Mouse (Mus musculus) kidney, embryonic 14.5 days (tissue): ENCODE data around the gene Agtrap. TPM values are rescaled to one million over a fixed set of nuclear protein-coding genes. Genes with fewer than 3 reads are reported as not detected.

Source experiments
- ATAC-seq: fragments of 200-750 bp; cut with Nextera tagmentation; 2 replicates; pipeline ENCODE4 v1.8.0; 2017; ENCODE audit warnings: moderate number of reproducible peaks, mild to moderate bottlenecking, moderate TSS enrichment, moderate library complexity; ENCODE audit not compliant: low FRiP score, low TSS enrichment
- H3K27ac ChIP-seq: fragments of 300-500 bp; sonication (generic); 2 replicates; pipeline ENCODE4 v1.5.1; 2014; ENCODE audit warnings: low read depth, mild to moderate bottlenecking, low read length, moderate library complexity, mixed read lengths
- H3K27me3 ChIP-seq: fragments of 300-500 bp; sonication (generic); 2 replicates; pipeline ENCODE4 v1.6.1; 2014; ENCODE audit warnings: mild to moderate bottlenecking, low read length; ENCODE audit not compliant: control insufficient read depth, insufficient read depth
- H3K36me3 ChIP-seq: fragments of 300-500 bp; sonication (generic); 2 replicates; pipeline ENCODE4 v1.6.1; 2014; ENCODE audit warnings: low read length, mixed read lengths; ENCODE audit not compliant: control insufficient read depth, insufficient read depth
- H3K4me1 ChIP-seq: fragments of 300-500 bp; sonication (generic); 2 replicates; pipeline ENCODE4 v1.6.1; 2014; ENCODE audit warnings: low read length, mixed read lengths; ENCODE audit not compliant: control insufficient read depth, insufficient read depth
- H3K4me2 ChIP-seq: fragments of 300-500 bp; sonication (generic); replicated peaks from 2 replicates; pipeline ENCODE4 v1.6.1; 2014; ENCODE audit warnings: low read depth, mild to moderate bottlenecking, low read length
- H3K4me3 ChIP-seq: fragments of 300-500 bp; sonication (generic); 2 replicates; pipeline ENCODE4 v1.5.1; 2014; ENCODE audit warnings: mild to moderate bottlenecking, low read length
- H3K9ac ChIP-seq: fragments of 300-500 bp; sonication (generic); 2 replicates; pipeline ENCODE4 v1.6.1; 2014; ENCODE audit warnings: low read depth, mild to moderate bottlenecking, low read length, moderate library complexity
- H3K9me3 ChIP-seq: fragments of 300-500 bp; sonication (generic); 2 replicates; pipeline ENCODE4 v1.6.1; 2016; ENCODE audit warnings: low read length; ENCODE audit not compliant: control insufficient read depth
- WGBS: fragments of 180-500 bp; shearing (Covaris S2); extraction: QIAGEN DNeasy Blood & Tissue Kit; methylation state at CpG from one replicate; pipeline ENCODE4 v1.1.7; 2014; 5-methylcytosine and 5-hydroxymethylcytosine counted together
- polyA plus RNA-seq: library from polyadenylated mRNA; unstranded; fragments of >200 nt; fragmentation: Nextera tagmentation; extraction: Ambion mirVana; gene quantifications from 2 replicates; pipeline ENCODE4 v1.2.1, GENCODE M21; 2014

The Agtrap gene
- polyA plus RNA-seq, 1 experiment from 2014 or later, result 22.8 TPM

DNA sequence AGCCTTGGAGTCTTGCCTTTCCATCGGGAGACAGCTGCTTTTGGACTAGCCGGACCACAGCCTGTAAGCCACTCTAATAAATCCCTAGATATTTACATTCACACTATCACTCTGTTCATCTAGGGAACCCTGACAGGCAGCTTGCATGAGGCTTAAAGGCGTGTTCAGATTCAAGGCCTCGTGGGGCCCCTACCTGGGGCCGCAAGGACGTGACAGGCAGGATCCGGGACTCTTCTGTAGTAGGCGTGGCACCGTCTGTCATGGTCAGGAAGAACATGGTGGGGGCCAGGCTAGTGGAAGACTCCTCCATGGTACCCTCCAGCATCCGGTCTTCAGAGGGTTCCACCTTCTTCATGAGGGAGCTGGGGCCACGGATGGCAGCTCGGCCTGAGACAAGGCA, 24.7 kb upstream of the Agtrap start:
- Histone ChIP-seq H3K36me3 (no peaks in the 10 kb centered on the region), H3K4me2 (no peak overlapping the region), H3K4me3 (no peak overlapping the region), H3K4me1 (peaks cover 19% of the 10 kb centered on the region), H3K27ac (no peak overlapping the region), H3K27me3 (no peaks in the 10 kb centered on the region), H3K9me3 (no peaks in the 10 kb centered on the region; the same call in 1 of the 2 replicates), H3K9ac (no peak overlapping the region)
- WGBS, result 82% methylated on average over 12 of the region's 12 CpGs
- ATAC-seq, result no peak

DNA sequence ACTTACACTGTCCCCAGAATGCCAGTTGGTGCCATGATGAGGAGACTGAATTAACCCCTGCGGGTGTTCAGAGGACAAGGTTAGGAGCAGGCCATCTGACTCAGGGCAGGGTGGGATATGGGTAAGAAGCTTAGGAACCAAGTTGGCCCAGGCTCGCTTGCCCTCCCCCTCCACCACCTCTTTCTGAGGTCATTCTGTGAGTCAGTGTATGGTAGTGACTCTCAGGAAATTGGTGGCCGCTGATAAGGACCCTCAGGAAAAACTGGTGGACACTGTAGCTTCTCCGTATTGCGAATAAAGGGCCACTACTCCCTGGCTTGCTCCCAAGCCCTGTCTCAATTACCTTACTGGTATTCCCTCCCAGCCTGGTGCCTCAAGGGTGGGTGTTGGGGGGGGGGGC, 21.4 kb upstream of the Agtrap start:
- H3K27me3 ChIP-seq, result no peaks in the 10 kb centered on the region
- H3K4me1 ChIP-seq, result peaks cover 18% of the 10 kb centered on the region
- ATAC-seq, result no peak
- no peak overlapping the region for H3K4me2 ChIP-seq
- H3K9ac ChIP-seq, result no peak overlapping the region
- no peak overlapping the region for H3K27ac ChIP-seq
- no peaks in the 10 kb centered on the region for H3K9me3 ChIP-seq
- WGBS, result 76% methylated on average over 5 of the region's 5 CpGs
- no peak overlapping the region for H3K4me3 ChIP-seq
- no peaks in the 10 kb centered on the region for H3K36me3 ChIP-seq

DNA sequence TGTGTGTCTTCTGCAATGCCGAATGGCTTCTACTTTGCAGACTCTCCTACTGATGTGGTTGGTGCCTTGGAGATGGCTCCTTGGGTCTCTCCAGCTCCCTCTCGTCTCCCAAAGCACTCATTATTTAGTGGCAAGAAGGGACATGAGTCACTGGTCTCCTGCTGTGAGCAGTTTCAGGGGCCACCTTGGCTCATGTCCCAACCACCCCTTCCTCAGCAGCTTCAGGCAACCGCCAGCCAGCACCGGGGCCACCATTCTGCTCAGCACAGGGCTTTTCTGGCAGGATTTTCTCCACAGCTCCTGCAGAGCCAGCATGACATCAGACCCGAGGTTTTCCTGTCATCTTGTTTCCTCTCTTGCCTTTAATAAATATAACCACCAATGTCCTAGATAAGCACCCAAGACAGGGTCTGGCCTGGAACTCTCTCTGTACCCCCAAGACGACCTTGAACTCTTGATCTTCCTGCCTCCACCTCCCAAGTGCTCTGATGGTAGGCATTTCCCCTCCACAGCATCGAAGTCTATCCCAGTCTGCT, 20.8 kb upstream of the Agtrap start:
- 39% methylated on average over 7 of the region's 7 CpGs for WGBS
- Histone ChIP-seq H3K4me2 (no peak overlapping the region), H3K4me1 (peaks cover 18% of the 10 kb centered on the region), H3K27me3 (no peaks in the 10 kb centered on the region), H3K9me3 (no peaks in the 10 kb centered on the region), H3K27ac (no peak overlapping the region; the same call in 1 of the 2 replicates), H3K9ac (no peak overlapping the region), H3K4me3 (no peak overlapping the region), H3K36me3 (no peaks in the 10 kb centered on the region)
- ATAC-seq, result no peak

DNA sequence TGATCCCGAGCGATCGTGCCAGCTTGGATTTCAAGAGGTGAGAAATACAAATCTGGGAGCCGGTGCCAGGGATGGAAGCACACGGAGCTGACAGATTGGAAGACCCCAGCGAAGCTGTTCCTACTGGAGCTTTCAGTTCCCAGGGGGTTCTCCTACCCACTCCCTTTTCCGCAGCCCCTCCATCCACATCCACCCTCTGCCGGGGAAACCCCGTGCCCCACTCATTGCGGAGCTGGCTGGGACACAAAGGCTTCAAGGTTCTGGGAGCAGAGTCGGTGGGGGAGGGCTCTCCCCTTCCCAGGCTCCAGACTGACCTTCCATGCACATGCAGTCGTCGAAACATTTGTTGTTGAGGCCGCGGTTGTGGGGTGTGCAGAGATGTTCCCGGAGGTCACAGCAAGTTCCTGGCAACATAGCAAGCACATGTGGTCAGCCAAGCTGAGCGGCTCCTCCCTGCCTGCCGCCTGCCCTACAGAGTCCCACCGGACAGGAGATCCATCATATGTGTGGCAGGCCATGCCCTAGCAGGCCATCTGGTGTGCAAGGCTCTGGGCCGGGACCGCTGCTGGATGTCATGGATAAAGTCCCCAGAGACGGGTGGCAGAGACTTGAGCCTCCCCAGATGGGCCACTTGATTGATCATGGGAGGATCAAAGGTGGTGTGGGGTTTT, 19.9 kb upstream of the Agtrap start:
- no peak overlapping the region for H3K9ac ChIP-seq

DNA sequence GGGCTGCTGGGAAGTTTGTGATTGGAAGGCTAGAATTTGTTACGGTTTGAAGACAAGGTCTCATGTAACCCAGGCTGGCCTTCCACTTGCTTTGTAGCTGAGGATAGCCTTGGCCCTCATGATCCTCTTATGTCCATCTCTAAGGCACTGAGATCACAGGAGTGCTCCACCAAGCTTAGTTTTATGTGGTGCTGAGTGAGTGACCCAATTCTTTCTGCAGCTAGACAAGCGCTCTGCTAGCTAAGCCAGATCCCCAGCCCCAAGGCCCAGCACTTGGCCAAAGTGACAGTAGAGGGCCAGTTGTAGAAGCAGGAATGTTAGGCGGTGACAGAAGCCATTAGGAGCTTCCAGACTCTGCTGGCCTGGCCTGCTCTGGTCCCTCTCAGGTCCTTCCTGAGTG, 16.3 kb upstream of the Agtrap start:
- 80% methylated on average over 3 of the region's 3 CpGs for WGBS
- ATAC-seq, result no peak
- no peak overlapping the region for H3K4me3 ChIP-seq
- H3K36me3 ChIP-seq, result no peaks in the 10 kb centered on the region
- no peak overlapping the region for H3K4me2 ChIP-seq
- no peaks in the 10 kb centered on the region for H3K9me3 ChIP-seq
- no peak overlapping the region for H3K9ac ChIP-seq
- 0 out of 2 replicates have a peak, but pooled peaks cover 2% of the 10 kb centered on the region for H3K27me3 ChIP-seq
- H3K4me1 ChIP-seq, result peaks cover 18% of the 10 kb centered on the region
- no peak overlapping the region for H3K27ac ChIP-seq

More for the DNA sequence above, 19.9 kb upstream of the Agtrap start:
- WGBS, result 10% methylated on average over 22 of the region's 22 CpGs
- H3K27me3 ChIP-seq, result no peaks in the 10 kb centered on the region
- 0 out of 2 replicates have a peak overlapping the region, but pooled peaks have one; percentile 3 for H3K4me3 ChIP-seq
- H3K4me2 ChIP-seq, result peak overlapping the region; percentile 20; the same call in 1 of the 2 replicates
- H3K4me1 ChIP-seq, result peaks cover 18% of the 10 kb centered on the region
- no peak overlapping the region for H3K27ac ChIP-seq
- ATAC-seq, result peak; percentile 90
- H3K36me3 ChIP-seq, result no peaks in the 10 kb centered on the region
- no peaks in the 10 kb centered on the region for H3K9me3 ChIP-seq

DNA sequence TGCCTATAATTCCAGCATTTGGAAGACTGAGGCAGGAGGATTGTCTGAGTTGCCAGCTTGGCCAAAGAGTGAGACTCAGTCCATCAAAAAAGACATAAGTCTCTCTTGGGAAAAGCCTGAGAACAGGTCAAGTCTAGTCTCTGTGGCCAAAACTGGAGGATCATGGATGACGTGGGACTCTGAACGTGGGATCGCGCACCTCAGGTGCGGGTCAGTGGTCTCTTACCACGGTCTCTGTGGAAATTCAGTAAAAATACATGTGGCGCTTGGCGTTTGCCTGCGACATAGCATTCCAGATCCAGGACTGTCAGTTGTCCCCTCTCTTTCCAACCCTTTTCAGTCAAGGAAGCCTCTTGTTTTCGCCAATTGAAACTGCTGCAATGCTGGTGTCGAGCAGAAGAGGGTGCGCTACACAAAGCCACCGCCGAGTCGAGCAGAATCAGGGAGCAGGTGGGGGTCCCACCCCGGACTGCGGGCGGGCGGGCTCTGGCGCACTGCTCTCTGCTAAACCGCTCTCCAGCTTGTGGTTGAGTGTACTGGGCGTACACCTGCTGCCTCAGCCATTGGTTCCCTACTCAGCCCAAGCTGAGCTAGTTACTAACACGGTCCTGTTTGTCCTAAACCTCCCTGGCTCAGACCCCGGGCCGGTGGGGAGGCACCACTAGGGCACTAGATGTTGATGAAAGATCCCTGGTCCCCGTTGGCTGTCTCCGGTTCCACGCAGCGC, 14.1 kb upstream of the Agtrap start:
- peak overlapping the region; percentile 2; the same call in 1 of the 2 replicates for H3K4me3 ChIP-seq
- 0 out of 2 replicates have a peak, but pooled peaks cover 2% of the 10 kb centered on the region for H3K27me3 ChIP-seq
- peak overlapping the region; percentile 19; the same call in 1 of the 2 replicates for H3K9ac ChIP-seq
- 19% methylated on average over 29 of the region's 29 CpGs for WGBS
- H3K9me3 ChIP-seq, result no peaks in the 10 kb centered on the region
- H3K36me3 ChIP-seq, result no peaks in the 10 kb centered on the region
- peak; percentile 75 for ATAC-seq
- no peak overlapping the region for H3K27ac ChIP-seq
- no peaks in the 10 kb centered on the region for H3K4me1 ChIP-seq
- peak overlapping the region; percentile 44 for H3K4me2 ChIP-seq

DNA sequence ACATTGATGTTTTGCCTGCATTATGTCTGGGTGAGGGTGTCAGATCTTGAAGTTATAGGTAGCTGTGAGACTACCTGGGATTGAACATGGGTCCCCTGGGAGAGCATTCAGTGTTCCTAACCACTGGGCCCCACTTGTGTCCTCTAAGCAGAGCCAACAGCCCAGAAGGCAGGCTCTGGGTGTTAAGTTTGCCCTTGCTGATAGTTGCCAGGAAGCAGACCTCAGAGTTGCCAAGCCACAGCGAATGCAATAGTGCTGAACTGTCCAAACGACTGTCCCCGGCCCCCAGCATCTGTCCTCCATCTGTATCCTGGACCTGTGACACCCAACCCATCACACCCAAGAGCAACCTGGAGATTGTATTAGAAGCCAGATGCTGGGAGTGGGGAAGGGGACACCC, 10.8 kb upstream of the Agtrap start:
- Histone ChIP-seq H3K4me3 (no peak overlapping the region), H3K27me3 (0 out of 2 replicates have a peak, but pooled peaks cover 2% of the 10 kb centered on the region), H3K27ac (no peak overlapping the region), H3K9ac (no peak overlapping the region), H3K4me1 (no peaks in the 10 kb centered on the region), H3K4me2 (no peak overlapping the region), H3K9me3 (no peaks in the 10 kb centered on the region), H3K36me3 (no peaks in the 10 kb centered on the region)
- 76% methylated on average over 3 of the region's 3 CpGs for WGBS
- ATAC-seq, result no peak

DNA sequence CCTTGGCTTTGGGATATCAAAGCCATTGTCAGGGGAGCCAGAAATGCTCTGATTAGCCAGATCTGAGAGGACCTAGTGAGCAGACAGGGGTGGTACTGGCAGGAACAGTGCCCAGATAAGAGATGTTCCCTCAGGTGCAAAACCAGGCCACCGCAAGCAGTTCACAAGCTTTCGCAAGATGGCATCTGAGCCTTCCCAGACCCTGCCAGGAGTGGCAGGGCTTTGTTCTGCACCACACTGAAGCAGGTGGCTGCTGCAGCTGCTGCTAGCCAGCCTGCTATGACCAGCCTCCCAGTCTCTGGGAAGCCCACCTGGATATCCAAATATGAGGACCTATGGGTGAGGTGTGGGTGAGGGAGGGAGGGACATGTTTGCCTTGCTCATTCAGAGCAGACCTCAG, 10.1 kb upstream of the Agtrap start:
- ATAC-seq, result no peak
- H3K9ac ChIP-seq, result no peak overlapping the region
- H3K4me3 ChIP-seq, result no peak overlapping the region
- no peak overlapping the region for H3K4me2 ChIP-seq
- 97% methylated on average over 2 of the region's 2 CpGs for WGBS
- no peaks in the 10 kb centered on the region for H3K36me3 ChIP-seq
- H3K27ac ChIP-seq, result no peak overlapping the region
- no peaks in the 10 kb centered on the region for H3K9me3 ChIP-seq
- no peaks in the 10 kb centered on the region for H3K4me1 ChIP-seq
- H3K27me3 ChIP-seq, result 0 out of 2 replicates have a peak, but pooled peaks cover 2% of the 10 kb centered on the region

DNA sequence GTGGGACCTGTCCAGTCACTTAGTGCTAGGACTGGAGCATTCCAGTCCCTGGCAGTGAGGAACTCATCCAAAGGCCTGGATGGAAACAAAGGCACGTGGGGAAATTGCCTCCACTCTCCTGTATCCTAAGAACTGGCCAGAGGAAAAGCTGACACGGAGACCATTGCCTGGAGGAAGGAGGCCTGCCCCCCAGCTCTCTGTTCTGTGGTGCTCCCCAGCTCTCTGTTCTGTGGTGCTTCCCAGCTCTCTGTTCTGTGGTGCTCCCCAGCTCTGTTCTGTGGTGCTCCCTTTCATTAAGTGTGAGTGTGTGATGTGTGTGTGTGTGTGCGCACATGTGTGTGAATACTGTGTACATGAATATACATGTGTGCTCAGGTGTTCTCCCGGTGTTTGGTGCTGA, 7.2 kb upstream of the Agtrap start:
- ATAC-seq, result no peak
- Histone ChIP-seq H3K4me1 (no peaks in the 10 kb centered on the region), H3K9ac (no peak overlapping the region), H3K9me3 (no peaks in the 10 kb centered on the region), H3K4me2 (no peak overlapping the region), H3K36me3 (no peaks in the 10 kb centered on the region), H3K4me3 (no peak overlapping the region), H3K27ac (no peak overlapping the region), H3K27me3 (no peaks in the 10 kb centered on the region)
- WGBS, result 67% methylated on average over 4 of the region's 4 CpGs
